Mouse (Mus musculus) heart, adult 2 months (tissue): ENCODE measurements around the gene Cep97. TPM values are rescaled to one million over a fixed set of nuclear protein-coding genes. Genes with fewer than 3 reads are reported as not detected.
A peak's percentile ranks its signal among the peaks of the same experiment; 100 is the strongest.

ENCODE experiments used
- DNase-seq, 2 experiments: peaks; one replicate each; pipeline ENCODE4 v3.0.0; 2021
- H3K27ac ChIP-seq: fragments of 200-600 bp; 2 replicates; pipeline ENCODE4 v1.8.1; 2022
- H3K27me3 ChIP-seq: fragments of 200-500 bp; 2 replicates; pipeline ENCODE4 v1.6.1; 2012; ENCODE audit warnings: mild to moderate bottlenecking, low read length, inconsistent platforms, mixed read lengths; ENCODE audit not compliant: control insufficient read depth, insufficient read depth
- H3K36me3 ChIP-seq: fragments of 200-500 bp; 2 replicates; pipeline ENCODE4 v1.6.1; 2012; ENCODE audit warnings: low read length, inconsistent platforms; ENCODE audit not compliant: control insufficient read depth, insufficient read depth
- H3K4me1 ChIP-seq: fragments of 200-500 bp; 2 replicates; pipeline ENCODE4 v1.6.1; 2011; ENCODE audit warnings: low read length; ENCODE audit not compliant: control insufficient read depth, insufficient read depth
- H3K4me3 ChIP-seq: fragments of 200-600 bp; 2 replicates; pipeline ENCODE4 v1.8.1; 2022
- H3K79me2 ChIP-seq: fragments of 200-500 bp; replicated peaks from 2 replicates; pipeline ENCODE4 v1.6.1; 2012; ENCODE audit warnings: mild to moderate bottlenecking, inconsistent platforms, low read length, moderate library complexity, mixed read lengths; ENCODE audit not compliant: control insufficient read depth, insufficient read depth
- H3K9ac ChIP-seq: fragments of 200-500 bp; 2 replicates; pipeline ENCODE4 v1.6.1; 2012; ENCODE audit warnings: low read depth, mild to moderate bottlenecking, control low read depth, inconsistent platforms, low read length, mixed read lengths
- CTCF ChIP-seq: fragments of 200-600 bp; IDR thresholded peaks from 2 replicates; pipeline ENCODE4 v1.8.1; 2022; ENCODE audit warnings: antibody characterized with exemption, mild to moderate bottlenecking, moderate library complexity
- EP300 ChIP-seq: fragments of 200-500 bp; IDR thresholded peaks from 2 replicates; pipeline ENCODE4 v1.6.1; 2011; ENCODE audit warnings: low read depth, low read length, control low read depth; ENCODE audit not compliant: insufficient read depth
- POLR2A ChIP-seq: fragments of 200-500 bp; IDR thresholded peaks from 2 replicates; pipeline ENCODE4 v1.6.1; 2011; ENCODE audit warnings: mild to moderate bottlenecking, low read depth, low read length, control low read depth; ENCODE audit not compliant: insufficient read depth
- WGBS: fragments of 180-500 bp; shearing (Covaris S2); methylation state at CpG from one replicate; pipeline ENCODE4 v1.1.7; 2018; 5-methylcytosine and 5-hydroxymethylcytosine counted together
- intact Hi-C: fragments of 180-260 bp; cut with DNase I; formaldehyde crosslinking; loops from one replicate; pipeline ENCODE4 v1.15.1; 2025
- polyA plus RNA-seq: library from polyadenylated mRNA; depleted of rRNA; stranded (reverse); fragments of >200 nt; gene quantifications from 2 replicates; pipeline ENCODE4 v1.2.3, GENCODE M21; 2012
- total RNA-seq, 2 experiments: library from RNA; stranded (reverse); gene quantifications; 2 replicates each; pipeline ENCODE4 v1.2.3; 2021

The Cep97 gene
- total and polyA plus RNA-seq, 3 experiments: 1.1 to 5.6 (median 3.3) TPM

GRCm38 (mm10) chr16:55890346-55891136 is 44.1 kb downstream of the Cep97 start:
- Histone ChIP-seq H3K36me3 (no peaks in the 10 kb centered on the region), H3K4me1 (peaks cover 4% of the 10 kb centered on the region), H3K27ac (no peak overlapping the region), H3K27me3 (no peaks in the 10 kb centered on the region), H3K9ac (0 out of 2 replicates have a peak overlapping the region, but pooled peaks have one; percentile 44), H3K79me2 (no peaks in the 10 kb centered on the region), H3K4me3 (no peak overlapping the region)
- DNase-seq: no peak
- no peak for TF ChIP-seq EP300
- 47% methylated on average over 19 of the region's 19 CpGs for WGBS
- intact Hi-C loops: no loop called here

- intact Hi-C loops: no loop called here
These were observed 45.2 kb downstream of the Cep97 start for GRCm38 (mm10) chr16:55889451-55889850.

GRCm38 (mm10) chr16:55888584-55888960 is 46.1 kb downstream of the Cep97 start:
- DNase-seq: no peak
- Histone ChIP-seq H3K36me3 (no peaks in the 10 kb centered on the region), H3K27me3 (no peaks in the 10 kb centered on the region), H3K9ac (no peak overlapping the region), H3K4me1 (peaks cover 2% of the 10 kb centered on the region), H3K4me3 (no peak overlapping the region), H3K79me2 (no peaks in the 10 kb centered on the region), H3K27ac (no peak overlapping the region)
- TF ChIP-seq EP300 (no peak), POLR2A (no peak), CTCF (no peak)
- intact Hi-C loops: no loop called here
- 50% methylated on average over 3 of the region's 3 CpGs for WGBS

More at GRCm38 (mm10) chr16:55889451-55889850, 45.2 kb downstream of the Cep97 start:
- H3K79me2 ChIP-seq: no peaks in the 10 kb centered on the region
- H3K4me1 ChIP-seq: peaks cover 2% of the 10 kb centered on the region
- no peak overlapping the region for H3K27ac ChIP-seq
- WGBS: 93% methylated on average over 3 of the region's 3 CpGs
- TF ChIP-seq CTCF: peak; percentile 32
- TF ChIP-seq EP300: no peak
- H3K27me3 ChIP-seq: no peaks in the 10 kb centered on the region
- no peak overlapping the region for H3K4me3 ChIP-seq
- H3K9ac ChIP-seq: no peak overlapping the region
- DNase-seq: no peak
- H3K36me3 ChIP-seq: no peaks in the 10 kb centered on the region

GRCm38 (mm10) chr16:55887814-55888583 is 46.7 kb downstream of the Cep97 start:
- DNase-seq: no peak
- no peaks in the 10 kb centered on the region for H3K27me3 ChIP-seq
- peak; percentile 45 for TF ChIP-seq CTCF
- no peak for TF ChIP-seq POLR2A
- no peak overlapping the region for H3K4me3 ChIP-seq
- no peaks in the 10 kb centered on the region for H3K36me3 ChIP-seq
- H3K27ac ChIP-seq: no peak overlapping the region
- intact Hi-C loops: no loop called here
- peaks cover 2% of the 10 kb centered on the region for H3K4me1 ChIP-seq
- H3K9ac ChIP-seq: no peak overlapping the region
- WGBS: 54% methylated on average over 7 of the region's 7 CpGs
- no peaks in the 10 kb centered on the region for H3K79me2 ChIP-seq

GRCm38 (mm10) chr16:55884246-55884645 is 50.4 kb downstream of the Cep97 start:
- Histone ChIP-seq H3K4me3 (no peak overlapping the region), H3K4me1 (no peaks in the 10 kb centered on the region), H3K27me3 (no peaks in the 10 kb centered on the region), H3K27ac (no peak overlapping the region), H3K36me3 (no peaks in the 10 kb centered on the region), H3K9ac (no peak overlapping the region), H3K79me2 (no peaks in the 10 kb centered on the region)
- WGBS: 83% methylated on average over 11 of the region's 11 CpGs
- TF ChIP-seq POLR2A (no peak), CTCF (no peak), EP300 (no peak)
- DNase-seq: no peak
- intact Hi-C loops: no loop called here

GRCm38 (mm10) chr16:55876025-55876424 is 58.6 kb downstream of the Cep97 start:
- intact Hi-C loops: no loop called here
- H3K27ac ChIP-seq: no peak overlapping the region
- no peak overlapping the region for H3K4me3 ChIP-seq
- TF ChIP-seq CTCF (no peak), POLR2A (no peak), EP300 (no peak)
- H3K79me2 ChIP-seq: no peaks in the 10 kb centered on the region
- no peaks in the 10 kb centered on the region for H3K27me3 ChIP-seq
- WGBS: 18% methylated on average over 6 of the region's 6 CpGs
- no peak for DNase-seq
- no peaks in the 10 kb centered on the region for H3K36me3 ChIP-seq
- H3K4me1 ChIP-seq: no peaks in the 10 kb centered on the region
- H3K9ac ChIP-seq: no peak overlapping the region
